Mouse (Mus musculus) left cerebral cortex, postnatal 14 days (tissue): Measurements from ENCODE around the gene Klrb1b. TPM values are rescaled to one million over a fixed set of nuclear protein-coding genes. Genes with fewer than 3 reads are reported as not detected.

Experiments used
- DNase-seq, 2 experiments: peaks; one replicate each; pipeline ENCODE4 v3.0.0; 2021 to 2022; ENCODE audit warnings: low spot score in 2 of 2, mixed read lengths in 1 of 2
- intact Hi-C: fragments of 180-260 bp; cut with DNase I; formaldehyde crosslinking; loops from one replicate; pipeline ENCODE4 v1.15.1; 2025
- long read RNA-seq, 2 experiments: library from polyadenylated mRNA; stranded (forward); transcript quantifications; one replicate each; pipeline ENCODE4 v2.0.0; 2021
- total RNA-seq, 2 experiments: library from RNA; stranded (reverse); gene quantifications; 2 replicates each; pipeline ENCODE4 v1.2.3; 2021

Gene Klrb1b
- total RNA-seq = not detected
- long read RNA-seq, experiment 1 = 0 reads
- long read RNA-seq, experiment 2 = 0 reads

GRCm38 (mm10) chr6:128826132-128826531 is at the start of gene Klrb1b, which contains the start of gene Gm44511:
TSS of gene Klrb1b (minus strand) at chr6:128826331.
TSS of gene Gm44511 (minus strand) at chr6:128826315.
- intact Hi-C loops = no loop called here
- no peak for DNase-seq

- DNase-seq = no peak
- intact Hi-C loops = no loop called here
Measured at GRCm38 (mm10) chr6:128871910-128872610, 45.9 kb upstream of the Klrb1b start.

GRCm38 (mm10) chr6:128868861-128869260 is 42.7 kb upstream of the Klrb1b start:
- intact Hi-C loops = no loop called here

GRCm38 (mm10) chr6:128857976-128858375 is 31.8 kb upstream of the Klrb1b start:
- intact Hi-C loops = loop anchor here (5.0 kb wide), 1 partner anchor 379 kb away; no protein-coding TSS in a partner anchor
- DNase-seq = no peak

More at GRCm38 (mm10) chr6:128868861-128869260, 42.7 kb upstream of the Klrb1b start:
- DNase-seq = no peak

- intact Hi-C loops = loop anchor here (5.0 kb wide), 1 partner anchor 381 kb away; no protein-coding TSS in a partner anchor
- DNase-seq = peak in 1 of 2 experiments; percentile 54
Measured at GRCm38 (mm10) chr6:128856250-128856649, 30.1 kb upstream of the Klrb1b start.

- DNase-seq = no peak
- intact Hi-C loops = loop anchor here (2.0 to 5.0 kb wide), 2 partner anchors 211 to 382 kb away; no protein-coding TSS in a partner anchor
Measured at GRCm38 (mm10) chr6:128855477-128855876, 29.3 kb upstream of the Klrb1b start.

GRCm38 (mm10) chr6:128854895-128855294 is 28.8 kb upstream of the Klrb1b start:
- no peak for DNase-seq
- intact Hi-C loops = loop anchor here (2.0 to 5.0 kb wide), 4 partner anchors 212 to 512 kb away; no protein-coding TSS in a partner anchor

GRCm38 (mm10) chr6:128854024-128854820 is 28.1 kb upstream of the Klrb1b start:
- DNase-seq = peak; percentile 59 to 75
- intact Hi-C loops = loop anchor here (2.0 to 5.0 kb wide), 3 partner anchors 213 to 513 kb away; no protein-coding TSS in a partner anchor

GRCm38 (mm10) chr6:128852766-128853165 is 26.6 kb upstream of the Klrb1b start:
- intact Hi-C loops = loop anchor here (5.0 kb wide), 2 partner anchors 405 to 515 kb away; no protein-coding TSS in a partner anchor
- no peak for DNase-seq

- no peak for DNase-seq
- intact Hi-C loops = loop anchor here (5.0 kb wide), 2 partner anchors 406 to 516 kb away; no protein-coding TSS in a partner anchor
Measured at GRCm38 (mm10) chr6:128851151-128851550, 25.0 kb upstream of the Klrb1b start.

GRCm38 (mm10) chr6:128850671-128851070 is 24.5 kb upstream of the Klrb1b start:
- intact Hi-C loops = loop anchor here (5.0 kb wide), 2 partner anchors 407 to 517 kb away; no protein-coding TSS in a partner anchor

GRCm38 (mm10) chr6:128849902-128850301 is 23.8 kb upstream of the Klrb1b start:
- peak in 1 of 2 experiments; percentile 58 for DNase-seq

More at GRCm38 (mm10) chr6:128850671-128851070, 24.5 kb upstream of the Klrb1b start:
- no peak for DNase-seq

GRCm38 (mm10) chr6:128847401-128847800 is 21.3 kb upstream of the Klrb1b start:
- intact Hi-C loops = no loop called here
- DNase-seq = no peak

More at GRCm38 (mm10) chr6:128849902-128850301, 23.8 kb upstream of the Klrb1b start:
- intact Hi-C loops = loop anchor here (5.0 kb wide), 2 partner anchors 407 to 517 kb away; no protein-coding TSS in a partner anchor

- intact Hi-C loops = no loop called here
- DNase-seq = no peak
Measured at GRCm38 (mm10) chr6:128845998-128846542, 19.9 kb upstream of the Klrb1b start.

- intact Hi-C loops = no loop called here
- peak; percentile 86 to 92 for DNase-seq
Measured at GRCm38 (mm10) chr6:128845319-128845979, 19.3 kb upstream of the Klrb1b start.

GRCm38 (mm10) chr6:128844586-128845080 is 18.5 kb upstream of the Klrb1b start:
- DNase-seq = no peak
- intact Hi-C loops = no loop called here

GRCm38 (mm10) chr6:128844131-128844530 is 18.0 kb upstream of the Klrb1b start:
- intact Hi-C loops = no loop called here
- DNase-seq = no peak

GRCm38 (mm10) chr6:128843479-128843992 is 17.4 kb upstream of the Klrb1b start:
- DNase-seq = peak in 1 of 2 experiments; percentile 48
- intact Hi-C loops = loop anchor here (2.0 kb wide), 1 partner anchor 83 kb away; no protein-coding TSS in a partner anchor
